Mouse (Mus musculus): Measurements from ENCODE around the gene Prps1l3.

GRCm38 (mm10) chr12:57233386-57233785 lies 3.2 kb downstream of the Prps1l3 start:
- TF ChIP-seq CTCF (IDR thresholded peaks at IDR 0.05; ENCODE audit: insufficient read depth, low read depth, low read length): no peak
- no peak for TF ChIP-seq POLR2A (IDR thresholded peaks at IDR 0.05; ENCODE audit: insufficient read depth, low read depth, low read length)
